Mouse (Mus musculus) bone marrow, adult 2 months (tissue): ENCODE measurements around the gene Pex12. TPM values are rescaled to one million over a fixed set of nuclear protein-coding genes. Genes with fewer than 3 reads are reported as not detected.

Source experiments
- polyA plus RNA-seq: library from polyadenylated mRNA; stranded (reverse); fragments of >200 nt; gene quantifications from 2 replicates; pipeline ENCODE4 v1.2.4, GENCODE M21; 2011; ENCODE audit warnings: low replicate concordance; ENCODE audit not compliant: missing spikeins, insufficient read depth, insufficient read length

The Pex12 gene
- polyA plus RNA-seq, 1 experiment, result 7.3 TPM

Other genes starting within 250 kb of the Pex12 start
- gene Slfn2, start 237.5 kb downstream of the Pex12 start, polyA plus RNA-seq, result 101 and 262 TPM in 2 replicates
- gene Slfn1, start 185.7 kb downstream of the Pex12 start, polyA plus RNA-seq, result 12.4 and 57.6 TPM in 2 replicates
- gene Slfn4, start 127.4 kb downstream of the Pex12 start, polyA plus RNA-seq, result 20.7 and 100.0 TPM in 2 replicates
- gene Slfn3, start 111.3 kb downstream of the Pex12 start, polyA plus RNA-seq, result 4.0 and 6.4 TPM in 2 replicates
- 24.0 and 30.8 TPM in 2 replicates for gene Slfn14, start 15.9 kb downstream of the Pex12 start, polyA plus RNA-seq
- gene Ap2b1, start 3.6 kb downstream of the Pex12 start, polyA plus RNA-seq, result 43.7 and 59.2 TPM in 2 replicates
- gene Rasl10b, start 106.6 kb upstream of the Pex12 start, polyA plus RNA-seq, result 0.32 and 1.1 TPM in 2 replicates
- gene Gas2l2, start 126.9 kb upstream of the Pex12 start, polyA plus RNA-seq, result not detected in 2 replicates
- gene 1700020L24Rik, start 135.1 kb upstream of the Pex12 start, polyA plus RNA-seq, result 17.6 and 37.4 TPM in 2 replicates
- 0.47 and 0.92 TPM in 2 replicates for gene Mmp28, start 160.5 kb upstream of the Pex12 start, polyA plus RNA-seq
- 192 and 231 TPM in 2 replicates for gene Taf15, start 170.5 kb upstream of the Pex12 start, polyA plus RNA-seq
- not detected in 2 replicates for gene Heatr9, start 219.6 kb upstream of the Pex12 start, polyA plus RNA-seq
- gene Ccl5, start 227.9 kb upstream of the Pex12 start, polyA plus RNA-seq, result 7.6 and 22.7 TPM in 2 replicates